Mouse (Mus musculus): ENCODE measurements around the gene Ppp2r5c. TPM values are rescaled to one million over a fixed set of nuclear protein-coding genes. Genes with fewer than 3 reads are reported as not detected.

The Ppp2r5c gene
- total RNA-seq, 2 experiments from 2014 or later: 243 to 252 TPM

GRCm38 (mm10) chr12:110424008-110424704 is 22.8 kb upstream of the Ppp2r5c start:
- TF ChIP-seq CTCF (conservative IDR thresholded peaks at IDR 0.05): peak; percentile 27; the same call in 1 of the 2 replicates
- no peak overlapping the region for H3K4me3 ChIP-seq
- no peak overlapping the region for H3K27ac ChIP-seq
- DNase-seq (ENCODE audit: low spot score in 2 of 2): no peak

- no peak for TF ChIP-seq CTCF (conservative IDR thresholded peaks at IDR 0.05)
- no peak overlapping the region for H3K27ac ChIP-seq
- no peak for DNase-seq (ENCODE audit: low spot score in 2 of 2)
- H3K4me3 ChIP-seq: no peak overlapping the region
Measured at GRCm38 (mm10) chr12:110426417-110427010, 20.4 kb upstream of the Ppp2r5c start.

- no peak overlapping the region for H3K4me3 ChIP-seq
- peak overlapping the region; percentile 82 for H3K27ac ChIP-seq
- TF ChIP-seq CTCF (conservative IDR thresholded peaks at IDR 0.05): no peak
- DNase-seq (ENCODE audit: low spot score in 2 of 2): no peak
Measured at GRCm38 (mm10) chr12:110429340-110429973, 17.5 kb upstream of the Ppp2r5c start.

GRCm38 (mm10) chr12:110429990-110430389 is 16.9 kb upstream of the Ppp2r5c start:
- no peak for TF ChIP-seq CTCF (conservative IDR thresholded peaks at IDR 0.05)
- peak overlapping the region; percentile 82 for H3K27ac ChIP-seq
- no peak overlapping the region for H3K4me3 ChIP-seq
- no peak for DNase-seq (ENCODE audit: low spot score in 2 of 2)

GRCm38 (mm10) chr12:110431805-110432204 is 15.1 kb upstream of the Ppp2r5c start:
- DNase-seq (ENCODE audit: low spot score in 2 of 2): no peak
- TF ChIP-seq CTCF (conservative IDR thresholded peaks at IDR 0.05): no peak
- Histone ChIP-seq H3K27ac (no peak overlapping the region), H3K4me3 (no peak overlapping the region)

- no peak for TF ChIP-seq CTCF (conservative IDR thresholded peaks at IDR 0.05)
- H3K4me3 ChIP-seq: no peak overlapping the region
- no peak overlapping the region for H3K27ac ChIP-seq
- DNase-seq (ENCODE audit: low spot score in 2 of 2): no peak
Measured at GRCm38 (mm10) chr12:110436638-110437366, 10.1 kb upstream of the Ppp2r5c start.

- TF ChIP-seq CTCF (conservative IDR thresholded peaks at IDR 0.05): peak; percentile 56
- H3K4me3 ChIP-seq: no peak overlapping the region
- no peak for DNase-seq (ENCODE audit: low spot score in 2 of 2)
- H3K27ac ChIP-seq: no peak overlapping the region
Measured at GRCm38 (mm10) chr12:110437367-110437703, 9.6 kb upstream of the Ppp2r5c start.

GRCm38 (mm10) chr12:110438367-110438973 is 8.4 kb upstream of the Ppp2r5c start:
- DNase-seq (ENCODE audit: low spot score in 2 of 2): no peak
- no peak overlapping the region for H3K4me3 ChIP-seq
- peak; percentile 65 for TF ChIP-seq CTCF (conservative IDR thresholded peaks at IDR 0.05)
- H3K27ac ChIP-seq: no peak overlapping the region

- no peak for TF ChIP-seq CTCF (conservative IDR thresholded peaks at IDR 0.05)
- no peak for DNase-seq (ENCODE audit: low spot score in 2 of 2)
- H3K27ac ChIP-seq: no peak overlapping the region
- no peak overlapping the region for H3K4me3 ChIP-seq
Measured at GRCm38 (mm10) chr12:110442238-110442637, 4.7 kb upstream of the Ppp2r5c start.

GRCm38 (mm10) chr12:110444530-110444929 is 2.4 kb upstream of the Ppp2r5c start:
- DNase-seq (ENCODE audit: low spot score in 2 of 2): no peak
- TF ChIP-seq CTCF (conservative IDR thresholded peaks at IDR 0.05): no peak
- Histone ChIP-seq H3K4me3 (no peak overlapping the region), H3K27ac (no peak overlapping the region)

GRCm38 (mm10) chr12:110445775-110446174 is 1.1 kb upstream of the Ppp2r5c start:
- Histone ChIP-seq H3K4me3 (peak overlapping the region; percentile 100), H3K27ac (peak overlapping the region; percentile 98)
- DNase-seq (ENCODE audit: low spot score in 2 of 2): no peak
- no peak for TF ChIP-seq CTCF (conservative IDR thresholded peaks at IDR 0.05)

GRCm38 (mm10) chr12:110447306-110447705 is 386 bp downstream of the Ppp2r5c start:
- Histone ChIP-seq H3K4me3 (peak overlapping the region; percentile 89), H3K27ac (peak overlapping the region; percentile 84)
- no peak for TF ChIP-seq CTCF (conservative IDR thresholded peaks at IDR 0.05)
- DNase-seq (ENCODE audit: low spot score in 2 of 2): peak in 1 of 2 experiments; percentile 49
